Mouse (Mus musculus) intestine, postnatal 0 days (tissue): Measurements from ENCODE around the gene Rbks. TPM values are rescaled to one million over a fixed set of nuclear protein-coding genes. Genes with fewer than 3 reads are reported as not detected.

Experiments
- ATAC-seq: fragments of 200-750 bp; cut with Nextera tagmentation; 2 replicates; pipeline ENCODE4 v1.8.0; 2017; ENCODE audit warnings: mild to moderate bottlenecking, moderate TSS enrichment, moderate library complexity
- H3K27ac ChIP-seq: fragments of 300-500 bp; sonication (generic); 2 replicates; pipeline ENCODE4 v1.5.1; 2014; ENCODE audit warnings: mild to moderate bottlenecking, low read depth, low read length, moderate library complexity
- H3K27me3 ChIP-seq: fragments of 300-500 bp; sonication (generic); replicated peaks from 2 replicates; pipeline ENCODE4 v1.6.1; 2014; ENCODE audit warnings: low read length, mixed read lengths; ENCODE audit not compliant: control insufficient read depth, insufficient read depth
- H3K36me3 ChIP-seq: fragments of 300-500 bp; sonication (generic); 2 replicates; pipeline ENCODE4 v1.6.1; 2014; ENCODE audit warnings: mild to moderate bottlenecking, moderate library complexity; ENCODE audit not compliant: control insufficient read depth, insufficient read depth
- H3K4me1 ChIP-seq: fragments of 300-500 bp; sonication (generic); replicated peaks from 2 replicates; pipeline ENCODE4 v1.6.1; 2014; ENCODE audit warnings: antibody characterized with exemption, low read length, mixed read lengths; ENCODE audit not compliant: control insufficient read depth, insufficient read depth
- H3K4me2 ChIP-seq: fragments of 300-500 bp; sonication (generic); replicated peaks from 2 replicates; pipeline ENCODE4 v1.6.1; 2014; ENCODE audit warnings: low read depth, mild to moderate bottlenecking, moderate library complexity
- H3K4me3 ChIP-seq: fragments of 300-500 bp; sonication (generic); 2 replicates; pipeline ENCODE4 v1.5.1; 2014; ENCODE audit warnings: low read depth, low read length
- H3K9ac ChIP-seq: fragments of 300-500 bp; sonication (generic); 2 replicates; pipeline ENCODE4 v1.6.1; 2014; ENCODE audit warnings: mild to moderate bottlenecking, low read depth, low read length
- H3K9me3 ChIP-seq: fragments of 300-500 bp; sonication (generic); 2 replicates; pipeline ENCODE4 v1.6.1; 2016; ENCODE audit warnings: mixed run types; ENCODE audit not compliant: control insufficient read depth
- CTCF ChIP-seq: sonication (generic); IDR thresholded peaks from 2 replicates; pipeline ENCODE4 v1.5.1; 2016; ENCODE audit warnings: low read depth, mild to moderate bottlenecking, control low read depth, antibody characterized with exemption, moderate library complexity
- WGBS: fragments of 180-500 bp; shearing (Covaris S2); extraction: QIAGEN DNeasy Blood & Tissue Kit; methylation state at CpG from one replicate; pipeline ENCODE4 v1.1.7; 2014; 5-methylcytosine and 5-hydroxymethylcytosine counted together
- polyA plus RNA-seq: library from polyadenylated mRNA; unstranded; fragments of >200 nt; fragmentation: Nextera tagmentation; extraction: Ambion mirVana; gene quantifications from 2 replicates; pipeline ENCODE4 v1.2.1, GENCODE M21; 2015

The Rbks gene
- polyA plus RNA-seq, 1 experiment from 2014 or later, result 22.3 TPM

DNA sequence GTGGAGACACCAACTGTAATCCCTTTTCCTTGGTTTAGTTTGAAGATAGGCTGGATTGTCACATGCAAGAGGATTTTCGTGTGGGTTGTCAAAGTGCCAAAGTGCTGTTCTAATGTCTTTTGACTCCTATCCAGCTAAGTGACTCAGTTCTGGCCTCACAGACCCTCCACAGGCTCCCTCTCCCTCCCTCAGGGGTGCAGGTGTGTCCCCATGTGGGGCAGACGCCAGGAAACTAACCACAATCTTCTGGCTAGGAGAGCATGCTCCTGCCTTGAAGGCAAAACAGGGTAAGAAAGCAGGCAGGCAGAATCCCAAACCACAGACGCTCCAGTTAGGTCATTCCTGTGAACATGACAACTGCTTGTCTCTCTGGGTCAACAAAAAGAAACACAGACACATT lies 91.3 kb downstream of the Rbks start:
- H3K4me2 ChIP-seq, result no peak overlapping the region
- ATAC-seq, result no peak
- H3K27ac ChIP-seq, result no peak overlapping the region
- H3K9ac ChIP-seq, result no peak overlapping the region
- WGBS, result 72% methylated on average over 3 of the region's 3 CpGs
- H3K27me3 ChIP-seq, result no peaks in the 10 kb centered on the region
- H3K9me3 ChIP-seq, result no peaks in the 10 kb centered on the region
- no peaks in the 10 kb centered on the region for H3K36me3 ChIP-seq
- no peak overlapping the region for H3K4me3 ChIP-seq
- 0 out of 2 replicates have a peak, but pooled peaks cover 5% of the 10 kb centered on the region for H3K4me1 ChIP-seq
- TF ChIP-seq CTCF, result no peak

DNA sequence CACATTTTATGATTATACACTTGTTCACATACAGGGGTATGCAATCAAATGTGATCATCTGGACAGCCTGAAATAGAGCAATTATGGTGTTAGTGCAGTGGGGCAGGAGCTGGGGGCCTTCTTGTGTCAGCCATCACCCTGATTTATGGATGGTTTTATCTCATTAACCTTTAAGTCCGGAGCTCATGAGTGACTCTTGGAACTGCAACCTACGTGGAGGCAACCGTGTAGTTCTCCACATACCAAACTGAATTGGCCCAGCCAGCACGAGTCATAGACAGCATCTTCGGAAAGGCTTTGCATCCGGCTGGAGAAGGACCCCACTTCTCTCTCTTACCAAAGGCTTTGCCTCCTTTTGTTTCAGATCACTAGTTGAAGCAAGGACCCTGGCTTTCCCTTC lies 93.7 kb downstream of the Rbks start:
- H3K4me3 ChIP-seq, result no peak overlapping the region
- no peak for TF ChIP-seq CTCF
- H3K9me3 ChIP-seq, result no peaks in the 10 kb centered on the region
- no peaks in the 10 kb centered on the region for H3K36me3 ChIP-seq
- 56% methylated on average over 6 of the region's 6 CpGs for WGBS
- ATAC-seq, result no peak
- no peak overlapping the region for H3K27ac ChIP-seq
- H3K4me1 ChIP-seq, result 0 out of 2 replicates have a peak, but pooled peaks cover 5% of the 10 kb centered on the region
- no peaks in the 10 kb centered on the region for H3K27me3 ChIP-seq
- H3K9ac ChIP-seq, result no peak overlapping the region
- H3K4me2 ChIP-seq, result no peak overlapping the region

DNA sequence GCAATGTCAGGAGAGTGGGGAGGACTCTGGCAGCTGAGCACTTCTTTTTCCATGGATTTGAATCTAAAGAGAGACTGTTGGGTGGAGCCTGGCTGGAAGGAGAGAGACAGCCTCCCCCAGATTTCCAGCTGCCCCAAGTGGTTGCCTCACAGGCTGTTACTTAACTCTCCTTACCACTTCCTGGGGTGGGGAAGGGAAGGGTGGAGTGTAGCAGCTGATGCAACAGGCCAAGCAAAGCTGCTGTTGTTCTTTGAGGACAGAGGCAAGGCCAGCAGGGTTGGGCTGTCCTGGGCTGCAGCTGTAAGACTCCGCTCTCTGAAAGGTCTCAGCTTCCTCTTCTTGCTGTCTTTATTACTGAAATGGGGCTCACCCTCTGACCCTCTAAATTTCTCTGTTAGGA lies 95.0 kb downstream of the Rbks start:
- H3K4me1 ChIP-seq, result 0 out of 2 replicates have a peak, but pooled peaks cover 5% of the 10 kb centered on the region
- H3K4me3 ChIP-seq, result no peak overlapping the region
- H3K36me3 ChIP-seq, result no peaks in the 10 kb centered on the region
- peak overlapping the region; percentile 66; the same call in 1 of the 2 replicates for H3K27ac ChIP-seq
- ATAC-seq, result peak; percentile 88
- no peak overlapping the region for H3K9ac ChIP-seq
- H3K4me2 ChIP-seq, result no peak overlapping the region
- 48% methylated on average over 1 of the region's 1 CpGs for WGBS
- no peaks in the 10 kb centered on the region for H3K27me3 ChIP-seq
- 0 out of 2 replicates have a peak, but pooled peaks have one; percentile 26 for TF ChIP-seq CTCF
- H3K9me3 ChIP-seq, result no peaks in the 10 kb centered on the region

DNA sequence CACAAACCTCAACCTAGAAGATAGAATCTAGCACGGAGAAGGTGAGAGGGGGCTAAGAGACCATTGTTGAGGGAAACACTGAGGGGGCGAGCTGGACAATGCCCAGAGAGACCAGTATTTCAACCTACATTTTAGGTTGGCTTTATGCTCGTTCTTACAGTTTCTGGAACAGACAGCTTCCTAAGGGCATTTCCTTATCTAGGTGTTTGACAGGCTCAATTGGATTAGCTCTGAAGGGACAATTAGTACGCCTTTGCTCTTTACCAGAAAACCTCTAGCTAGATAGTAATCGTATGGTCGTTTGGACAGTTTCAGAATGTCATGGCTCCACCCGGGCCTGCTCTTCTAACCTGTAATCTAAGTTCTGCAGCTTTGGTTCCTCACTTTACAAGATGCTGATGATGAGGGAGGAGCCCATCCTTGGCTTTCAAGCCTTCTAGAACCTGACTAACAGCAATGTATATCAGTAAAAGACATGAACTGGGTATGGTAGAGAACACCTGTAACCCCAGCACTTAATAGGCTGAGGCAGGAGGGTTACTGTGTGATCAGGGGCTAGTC lies 96.2 kb downstream of the Rbks start:
- Histone ChIP-seq H3K4me1 (0 out of 2 replicates have a peak, but pooled peaks cover 5% of the 10 kb centered on the region), H3K9me3 (no peaks in the 10 kb centered on the region), H3K9ac (no peak overlapping the region), H3K36me3 (no peaks in the 10 kb centered on the region), H3K4me3 (no peak overlapping the region), H3K27me3 (no peaks in the 10 kb centered on the region), H3K27ac (no peak overlapping the region), H3K4me2 (no peak overlapping the region)
- no peak for ATAC-seq
- WGBS, result 76% methylated on average over 7 of the region's 7 CpGs
- TF ChIP-seq CTCF, result no peak

DNA sequence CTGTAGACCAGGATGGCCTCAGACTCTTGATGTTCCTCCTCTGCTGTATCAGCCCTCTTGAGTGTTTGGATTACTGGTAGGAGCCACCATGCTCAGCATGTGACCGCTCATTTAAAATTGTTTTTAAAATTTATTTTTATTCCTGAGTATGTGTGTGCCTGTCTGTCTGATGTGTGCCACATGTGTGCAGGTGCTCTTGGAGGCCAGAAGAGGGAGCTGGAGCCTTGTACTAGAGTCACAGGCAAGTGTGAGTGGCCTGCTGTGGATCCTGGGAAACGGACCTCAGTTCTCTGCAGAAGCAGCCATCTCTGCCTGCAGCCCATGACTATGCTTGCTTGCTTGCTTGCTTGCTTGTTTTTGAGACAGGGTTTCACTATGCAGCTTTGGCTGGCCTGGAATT lies 98.3 kb downstream of the Rbks start:
- no peak for ATAC-seq
- H3K27me3 ChIP-seq, result no peaks in the 10 kb centered on the region
- TF ChIP-seq CTCF, result peak; percentile 59
- no peaks in the 10 kb centered on the region for H3K36me3 ChIP-seq
- H3K4me2 ChIP-seq, result no peak overlapping the region
- 0 out of 2 replicates have a peak, but pooled peaks cover 5% of the 10 kb centered on the region for H3K4me1 ChIP-seq
- WGBS, result 90% methylated on average over 2 of the region's 2 CpGs
- H3K27ac ChIP-seq, result no peak overlapping the region
- H3K9me3 ChIP-seq, result no peaks in the 10 kb centered on the region
- no peak overlapping the region for H3K9ac ChIP-seq
- H3K4me3 ChIP-seq, result no peak overlapping the region

DNA sequence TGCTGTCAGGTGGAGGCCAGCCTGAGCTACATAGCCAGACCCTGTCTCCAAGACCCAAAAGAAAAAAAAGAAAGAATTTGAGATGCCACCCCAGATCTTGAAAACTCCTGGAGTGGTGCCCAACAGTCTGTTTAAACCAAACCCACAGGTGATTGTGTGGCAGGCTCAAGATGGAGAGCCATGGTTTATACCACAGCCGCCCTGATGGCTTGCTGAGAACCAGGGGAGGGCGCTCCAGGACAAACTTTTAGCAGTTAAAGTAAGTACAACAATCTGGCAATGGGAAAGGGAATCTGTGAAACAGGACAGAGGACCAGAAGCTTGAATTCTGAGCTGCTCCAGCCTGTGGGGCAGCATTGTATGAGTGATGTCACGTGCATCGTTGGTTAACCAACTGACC lies 98.8 kb downstream of the Rbks start:
- Histone ChIP-seq H3K9me3 (no peaks in the 10 kb centered on the region), H3K4me1 (0 out of 2 replicates have a peak, but pooled peaks cover 5% of the 10 kb centered on the region), H3K4me3 (no peak overlapping the region), H3K27ac (no peak overlapping the region), H3K9ac (no peak overlapping the region), H3K4me2 (no peak overlapping the region), H3K27me3 (no peaks in the 10 kb centered on the region), H3K36me3 (no peaks in the 10 kb centered on the region)
- ATAC-seq, result no peak
- WGBS, result 78% methylated on average over 4 of the region's 4 CpGs
- peak; percentile 67 for TF ChIP-seq CTCF

DNA sequence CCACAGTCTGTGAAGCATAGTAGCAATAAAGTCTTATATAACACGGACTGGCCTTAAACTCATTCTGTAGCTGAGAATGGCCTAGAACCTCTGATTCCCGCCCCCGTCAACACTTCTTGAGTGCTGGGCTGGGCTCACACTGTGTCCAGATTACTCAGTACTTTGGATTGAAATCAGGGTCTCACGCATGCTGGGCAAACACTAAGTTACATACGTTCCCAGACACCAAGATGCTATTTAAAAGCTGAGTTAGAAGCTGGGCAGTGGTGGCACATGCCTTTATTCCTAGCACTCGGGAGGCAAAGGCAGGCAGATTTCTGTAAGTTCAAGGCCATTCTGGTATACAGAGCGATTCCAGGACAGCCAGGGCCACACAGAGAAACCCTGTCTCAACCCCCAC lies 99.3 kb downstream of the Rbks start:
- no peak for TF ChIP-seq CTCF
- ATAC-seq, result no peak
- Histone ChIP-seq H3K4me3 (no peak overlapping the region), H3K9ac (no peak overlapping the region), H3K27ac (no peak overlapping the region), H3K4me2 (no peak overlapping the region), H3K4me1 (0 out of 2 replicates have a peak, but pooled peaks cover 5% of the 10 kb centered on the region), H3K36me3 (no peaks in the 10 kb centered on the region), H3K9me3 (no peaks in the 10 kb centered on the region), H3K27me3 (no peaks in the 10 kb centered on the region)
- 81% methylated on average over 7 of the region's 7 CpGs for WGBS
